Mouse (Mus musculus) kidney, embryonic 16.5 days (tissue): ENCODE results near the gene Itga3. TPM values are rescaled to one million over a fixed set of nuclear protein-coding genes. Genes with fewer than 3 reads are reported as not detected.

Source experiments
- ATAC-seq: fragments of 200-750 bp; cut with Nextera tagmentation; 2 replicates; pipeline ENCODE4 v1.8.0; 2017; ENCODE audit warnings: moderate TSS enrichment; ENCODE audit not compliant: low FRiP score, low TSS enrichment
- H3K27ac ChIP-seq: fragments of 300-500 bp; sonication (generic); 2 replicates; pipeline ENCODE4 v1.5.1; 2014; ENCODE audit warnings: low read length
- H3K27me3 ChIP-seq: fragments of 300-500 bp; sonication (generic); 2 replicates; pipeline ENCODE4 v1.6.1; 2014; ENCODE audit warnings: low read length, control low read depth, mixed read lengths; ENCODE audit not compliant: insufficient read depth
- H3K36me3 ChIP-seq: fragments of 300-500 bp; sonication (generic); 2 replicates; pipeline ENCODE4 v1.6.1; 2014; ENCODE audit warnings: low read length, control low read depth, mixed read lengths; ENCODE audit not compliant: insufficient read depth
- H3K4me1 ChIP-seq: fragments of 300-500 bp; sonication (generic); 2 replicates; pipeline ENCODE4 v1.6.1; 2014; ENCODE audit warnings: low read length, control low read depth, mixed read lengths; ENCODE audit not compliant: insufficient read depth
- H3K4me2 ChIP-seq: fragments of 300-500 bp; sonication (generic); replicated peaks from 2 replicates; pipeline ENCODE4 v1.6.1; 2014; ENCODE audit warnings: low read depth, low read length
- H3K4me3 ChIP-seq: fragments of 300-500 bp; sonication (generic); 2 replicates; pipeline ENCODE4 v1.5.1; 2014; ENCODE audit warnings: mild to moderate bottlenecking, low read length
- H3K9ac ChIP-seq: fragments of 300-500 bp; sonication (generic); replicated peaks from 2 replicates; pipeline ENCODE4 v1.6.1; 2014; ENCODE audit warnings: low read length
- H3K9me3 ChIP-seq: fragments of 300-500 bp; sonication (generic); 2 replicates; pipeline ENCODE4 v1.6.1; 2016; ENCODE audit warnings: low read length, control low read depth
- WGBS: fragments of 180-500 bp; shearing (Covaris S2); extraction: QIAGEN DNeasy Blood & Tissue Kit; methylation state at CpG from one replicate; pipeline ENCODE4 v1.1.7; 2014; 5-methylcytosine and 5-hydroxymethylcytosine counted together
- polyA plus RNA-seq: library from polyadenylated mRNA; unstranded; fragments of >200 nt; fragmentation: Nextera tagmentation; extraction: Ambion mirVana; gene quantifications from 2 replicates; pipeline ENCODE4 v1.2.1, GENCODE M21; 2015

Itga3 gene
- polyA plus RNA-seq, 1 experiment from 2014 or later = 25.8 TPM

DNA sequence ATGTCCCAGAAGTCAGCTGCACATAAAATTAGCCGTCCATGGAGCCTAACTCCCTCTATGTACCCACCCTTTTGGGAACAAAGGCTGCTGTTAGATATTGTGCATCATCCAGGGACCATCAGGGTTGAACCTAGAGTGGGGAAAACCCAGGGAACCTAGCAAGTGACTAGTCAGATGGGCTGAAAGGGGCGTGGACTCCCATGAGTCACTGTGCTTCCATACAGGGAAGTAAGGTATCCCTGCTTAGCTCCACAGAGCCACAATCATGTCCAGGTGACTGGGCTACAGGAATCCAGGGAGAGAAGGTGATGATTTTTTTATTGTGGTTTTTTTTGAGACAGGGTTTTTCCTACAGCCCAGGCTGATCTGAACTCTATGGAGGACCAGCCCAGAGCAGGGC is 32.4 kb upstream of the Itga3 start:
- WGBS = 71% methylated on average over 2 of the region's 2 CpGs
- H3K4me2 ChIP-seq = no peak overlapping the region
- no peak overlapping the region for H3K4me3 ChIP-seq
- H3K36me3 ChIP-seq = no peaks in the 10 kb centered on the region
- H3K27ac ChIP-seq = no peak overlapping the region
- H3K27me3 ChIP-seq = no peaks in the 10 kb centered on the region
- H3K4me1 ChIP-seq = peaks cover 27% of the 10 kb centered on the region
- H3K9ac ChIP-seq = no peak overlapping the region
- ATAC-seq = no peak
- no peaks in the 10 kb centered on the region for H3K9me3 ChIP-seq

DNA sequence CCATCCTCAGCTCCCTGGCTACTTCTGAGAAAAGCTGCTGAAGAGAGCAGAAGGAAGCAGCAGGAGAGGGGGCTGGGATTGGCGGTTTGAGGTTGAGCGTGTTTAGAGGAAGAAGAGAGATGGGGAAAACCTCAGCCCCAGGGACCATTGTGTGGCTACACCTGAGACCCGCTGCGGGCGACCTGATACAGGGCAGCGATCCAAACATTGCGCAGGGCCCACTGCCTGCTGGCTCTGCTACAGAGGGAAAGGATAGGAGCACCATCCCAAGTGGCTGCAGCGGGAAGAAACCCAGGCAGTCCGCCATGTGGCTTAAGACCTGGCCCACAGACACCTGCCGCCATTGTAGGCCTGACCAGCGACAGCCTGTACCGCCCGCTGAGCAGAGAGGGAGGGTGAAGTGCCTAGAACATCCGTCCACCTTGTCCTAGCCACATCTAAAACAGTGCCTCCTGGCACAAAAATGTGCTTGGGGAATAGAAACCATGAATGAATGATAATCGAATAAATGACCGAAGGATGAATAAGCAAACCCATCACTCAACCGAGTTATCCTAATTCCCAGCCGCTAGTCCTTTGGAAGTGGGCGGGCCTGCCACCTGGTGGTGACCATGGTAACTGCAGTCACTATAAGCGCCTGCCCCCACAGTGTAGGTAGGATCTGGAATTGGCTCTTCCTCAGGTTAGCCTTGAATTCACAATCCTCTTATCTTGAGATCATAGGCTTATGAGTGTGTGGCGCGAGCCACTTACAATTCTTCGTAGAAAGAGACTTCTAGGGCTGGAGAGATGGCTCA is 30.0 kb upstream of the Itga3 start:
- H3K9me3 ChIP-seq = peaks cover 6% of the 10 kb centered on the region; the same call in 1 of the 2 replicates
- peak overlapping the region; percentile 17; the same call in 1 of the 2 replicates for H3K27ac ChIP-seq
- WGBS = 40% methylated on average over 23 of the region's 23 CpGs

DNA sequence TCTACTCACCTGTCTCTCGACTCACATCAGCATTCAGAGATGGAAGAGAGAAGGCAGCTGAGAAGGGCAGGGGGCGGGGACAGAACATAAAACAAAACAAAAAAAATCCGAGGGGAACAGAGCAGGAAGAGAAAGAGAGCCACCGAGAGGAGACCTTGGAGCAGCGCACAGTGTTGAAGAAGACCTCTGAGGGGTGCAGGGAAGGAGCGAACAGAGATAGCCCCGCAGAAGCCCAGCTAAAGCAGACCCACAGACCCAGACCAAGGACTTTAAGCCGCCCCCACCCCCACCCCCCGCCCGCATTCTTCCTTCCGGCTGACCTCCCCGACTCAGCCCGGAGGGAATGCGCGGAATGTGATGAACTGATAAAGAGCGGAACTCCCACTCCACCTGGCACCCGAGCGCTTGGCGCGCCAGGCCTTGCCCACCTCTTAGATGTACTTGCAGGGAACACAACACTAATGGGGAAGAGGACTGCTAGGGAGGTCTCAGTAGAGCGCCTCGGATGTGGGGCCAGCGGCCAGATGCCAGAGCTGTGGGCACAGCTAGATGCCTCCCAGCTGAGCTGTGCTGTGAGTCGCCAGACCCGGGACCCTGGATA is 28.8 kb upstream of the Itga3 start:
- Histone ChIP-seq H3K4me2 (peak overlapping the region; percentile 56), H3K27ac (peak overlapping the region; percentile 80; the same call in 1 of the 2 replicates), H3K9ac (peak overlapping the region; percentile 55), H3K27me3 (no peaks in the 10 kb centered on the region), H3K36me3 (no peaks in the 10 kb centered on the region), H3K9me3 (peaks cover 6% of the 10 kb centered on the region; the same call in 1 of the 2 replicates), H3K4me1 (peaks cover 46% of the 10 kb centered on the region), H3K4me3 (peak overlapping the region; percentile 30)
- ATAC-seq = peak; percentile 64
- WGBS = 2% methylated on average over 25 of the region's 25 CpGs

More for the DNA sequence above, 30.0 kb upstream of the Itga3 start:
- H3K4me2 ChIP-seq = no peak overlapping the region
- H3K4me3 ChIP-seq = no peak overlapping the region
- peaks cover 33% of the 10 kb centered on the region for H3K4me1 ChIP-seq
- no peaks in the 10 kb centered on the region for H3K36me3 ChIP-seq
- ATAC-seq = peak; percentile 25; the same call in 1 of the 2 replicates
- H3K9ac ChIP-seq = no peak overlapping the region
- H3K27me3 ChIP-seq = no peaks in the 10 kb centered on the region

DNA sequence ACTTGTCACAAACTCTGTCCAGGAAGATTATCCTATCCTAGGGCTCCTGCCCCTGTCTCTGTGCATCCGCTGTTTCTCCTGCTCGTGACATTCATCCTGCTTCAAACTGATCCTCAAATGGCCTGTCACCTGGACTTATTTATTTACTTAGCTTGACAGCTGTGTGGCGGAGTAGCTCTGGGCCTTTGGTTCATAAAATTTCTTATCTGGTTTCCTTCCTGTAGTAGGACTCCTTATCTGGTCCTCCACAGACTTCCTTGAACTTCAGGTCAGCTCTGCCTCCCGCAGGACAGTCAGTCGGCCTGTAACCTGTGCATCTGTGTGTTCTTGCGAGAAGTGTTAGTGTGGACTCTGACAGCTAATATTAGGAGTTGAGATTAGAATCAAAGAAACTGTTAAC is 27.7 kb upstream of the Itga3 start:
- no peaks in the 10 kb centered on the region for H3K27me3 ChIP-seq
- peaks cover 6% of the 10 kb centered on the region; the same call in 1 of the 2 replicates for H3K9me3 ChIP-seq
- no peak for ATAC-seq
- WGBS = 34% methylated on average over 6 of the region's 6 CpGs
- H3K4me2 ChIP-seq = peak overlapping the region; percentile 56; the same call in 1 of the 2 replicates
- H3K4me1 ChIP-seq = peaks cover 47% of the 10 kb centered on the region
- 0 out of 2 replicates have a peak overlapping the region, but pooled peaks have one; percentile 32 for H3K9ac ChIP-seq
- no peak overlapping the region for H3K4me3 ChIP-seq
- H3K27ac ChIP-seq = 0 out of 2 replicates have a peak overlapping the region, but pooled peaks have one; percentile 3
- no peaks in the 10 kb centered on the region for H3K36me3 ChIP-seq

DNA sequence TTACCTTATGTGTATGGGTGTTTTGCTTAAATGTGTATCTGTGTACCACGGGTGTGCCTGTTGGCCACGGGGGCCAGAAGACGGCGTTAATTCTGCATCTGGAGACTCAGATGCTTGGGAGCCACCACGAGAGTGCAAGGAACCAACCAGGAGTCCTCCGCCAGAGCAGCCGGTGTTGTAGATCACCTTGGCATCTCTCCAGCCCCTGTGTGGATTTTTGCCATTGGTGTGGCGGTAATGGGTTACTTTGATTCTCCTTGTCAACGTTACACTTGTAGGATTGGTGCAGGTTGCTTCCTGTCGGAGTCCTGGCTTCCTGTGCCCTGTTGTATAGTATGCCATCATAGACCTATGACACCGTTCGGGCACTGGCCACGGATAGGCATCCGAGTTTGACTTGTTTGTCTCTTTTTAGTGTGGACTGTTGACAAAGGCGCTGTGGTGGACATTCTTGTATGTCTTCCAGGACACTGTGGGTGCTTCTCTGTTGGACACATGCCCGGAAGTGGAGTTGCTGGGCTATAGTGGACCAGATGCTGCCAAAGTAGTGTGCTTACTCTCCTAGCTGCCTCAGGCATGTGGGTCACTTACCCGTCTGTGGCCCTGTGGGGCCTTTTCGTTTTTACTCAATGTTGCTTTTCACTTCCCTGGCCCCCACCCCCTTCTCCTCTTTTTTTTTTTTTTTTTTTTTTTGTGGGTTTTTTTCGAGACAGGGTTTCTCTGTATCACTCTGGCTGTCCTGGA is 25.7 kb upstream of the Itga3 start:
- Histone ChIP-seq H3K4me2 (no peak overlapping the region), H3K36me3 (no peaks in the 10 kb centered on the region), H3K4me1 (peaks cover 63% of the 10 kb centered on the region), H3K9me3 (peaks cover 6% of the 10 kb centered on the region; the same call in 1 of the 2 replicates), H3K9ac (no peak overlapping the region), H3K27ac (no peak overlapping the region), H3K27me3 (no peaks in the 10 kb centered on the region), H3K4me3 (no peak overlapping the region)
- 91% methylated on average over 19 of the region's 19 CpGs for WGBS
- ATAC-seq = no peak

DNA sequence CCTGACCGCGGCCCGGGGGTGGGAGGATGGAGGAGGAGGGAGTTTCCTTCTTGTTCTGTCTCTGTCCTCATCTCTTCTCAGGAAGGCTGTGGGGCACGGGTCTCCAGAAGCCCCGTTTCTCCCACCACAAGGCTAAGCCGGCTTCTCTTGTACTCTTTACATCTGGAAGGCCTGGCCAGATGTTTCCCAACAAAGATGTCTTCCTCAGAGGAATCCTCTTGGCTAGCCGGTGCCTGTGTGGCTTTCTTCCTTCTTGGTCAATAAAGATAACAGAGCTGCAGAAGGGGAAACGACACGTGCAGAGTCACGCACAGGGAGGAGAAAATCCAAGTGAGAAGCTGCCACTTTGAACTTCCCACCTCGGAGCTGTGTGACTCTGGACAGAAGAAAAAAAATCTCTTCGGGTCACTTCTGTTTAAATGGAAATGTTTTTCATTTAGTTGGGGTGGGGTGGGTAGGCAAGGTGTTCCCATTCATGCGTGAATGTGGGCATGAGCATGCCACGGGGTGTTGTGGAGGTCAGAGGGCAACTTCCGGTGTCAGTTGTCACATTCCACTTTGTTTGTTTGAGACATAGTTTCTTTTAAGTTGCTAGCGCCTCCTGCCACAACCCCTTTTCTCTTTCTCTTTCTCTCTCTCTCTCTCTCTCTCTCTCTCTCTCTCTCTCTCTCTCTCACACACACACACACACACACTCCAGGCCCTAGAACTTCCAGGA is 24.6 kb upstream of the Itga3 start:
- no peaks in the 10 kb centered on the region for H3K36me3 ChIP-seq
- H3K4me1 ChIP-seq = peaks cover 68% of the 10 kb centered on the region
- H3K27ac ChIP-seq = peak overlapping the region; percentile 35
- WGBS = 13% methylated on average over 16 of the region's 16 CpGs
- H3K4me2 ChIP-seq = no peak overlapping the region
- H3K27me3 ChIP-seq = no peaks in the 10 kb centered on the region
- peaks cover 6% of the 10 kb centered on the region; the same call in 1 of the 2 replicates for H3K9me3 ChIP-seq
- no peak for ATAC-seq
- H3K4me3 ChIP-seq = no peak overlapping the region
- H3K9ac ChIP-seq = no peak overlapping the region

DNA sequence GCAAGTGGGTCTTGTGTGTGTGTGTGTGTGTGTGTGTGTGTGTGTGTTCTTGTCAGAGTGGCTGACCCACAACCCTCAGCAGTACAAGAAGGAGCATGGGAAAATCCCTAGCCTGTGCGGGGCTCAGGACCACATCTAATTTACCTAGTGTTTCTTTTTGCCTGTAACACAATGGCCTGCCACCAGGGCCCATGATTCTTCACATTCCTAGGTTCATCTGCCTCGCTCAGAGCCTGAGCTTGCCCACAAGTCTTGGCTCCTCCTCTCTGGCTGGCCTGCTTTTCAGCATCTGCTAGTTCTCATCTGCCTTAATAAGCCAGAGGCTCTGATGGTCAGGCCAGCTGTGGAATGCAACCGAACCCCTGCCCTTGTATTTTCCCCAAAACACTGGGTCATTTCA is 23.8 kb upstream of the Itga3 start:
- H3K4me2 ChIP-seq = no peak overlapping the region
- WGBS = 55% methylated on average over 3 of the region's 3 CpGs
- no peaks in the 10 kb centered on the region for H3K36me3 ChIP-seq
- peaks cover 6% of the 10 kb centered on the region; the same call in 1 of the 2 replicates for H3K9me3 ChIP-seq
- peaks cover 61% of the 10 kb centered on the region for H3K4me1 ChIP-seq
- peak overlapping the region; percentile 35; the same call in 1 of the 2 replicates for H3K27ac ChIP-seq
- no peak overlapping the region for H3K9ac ChIP-seq
- 0 out of 2 replicates have a peak, but pooled peaks have one; percentile 3 for ATAC-seq
- H3K4me3 ChIP-seq = no peak overlapping the region
- H3K27me3 ChIP-seq = no peaks in the 10 kb centered on the region

DNA sequence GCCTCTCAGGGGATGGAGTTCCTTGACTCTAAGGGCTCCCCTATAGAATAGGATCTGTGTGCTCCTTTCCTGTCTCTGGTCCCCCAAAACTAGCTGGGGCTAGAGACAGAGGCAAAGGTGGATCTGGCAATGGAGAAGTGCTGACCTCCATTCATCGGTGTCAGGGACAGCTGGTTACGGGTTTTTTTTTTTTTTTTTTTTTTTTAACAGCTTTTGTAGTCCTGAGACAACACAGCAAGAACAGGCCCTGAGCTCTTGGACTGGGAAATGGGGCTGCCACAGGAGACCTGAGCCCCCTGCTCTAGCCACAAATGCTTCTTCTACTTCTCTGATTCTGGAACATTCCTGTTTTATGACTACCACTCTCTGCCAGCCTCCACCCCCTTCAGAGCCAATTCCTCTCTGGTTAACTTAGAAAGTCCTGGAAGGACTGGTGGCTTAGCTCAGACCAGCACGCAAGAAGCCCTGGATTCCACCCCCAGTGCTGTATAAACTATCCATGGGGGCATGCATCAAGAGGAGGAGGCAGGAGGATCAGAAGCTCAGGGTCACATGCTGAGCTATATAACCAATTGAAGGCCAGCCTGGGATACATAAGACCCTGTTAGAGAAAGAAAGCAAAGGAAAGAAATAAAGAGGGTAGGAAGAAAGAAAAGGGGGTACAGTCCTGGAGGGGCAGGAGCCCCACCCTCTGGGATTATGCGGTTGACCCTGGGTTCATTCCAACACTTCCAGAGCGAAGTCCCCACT is 21.9 kb upstream of the Itga3 start:
- H3K4me3 ChIP-seq = no peak overlapping the region
- no peaks in the 10 kb centered on the region for H3K27me3 ChIP-seq
- H3K4me2 ChIP-seq = no peak overlapping the region
- H3K9me3 ChIP-seq = peaks cover 6% of the 10 kb centered on the region; the same call in 1 of the 2 replicates
- WGBS = 71% methylated on average over 5 of the region's 5 CpGs
- no peak for ATAC-seq
- no peak overlapping the region for H3K9ac ChIP-seq
- peaks cover 44% of the 10 kb centered on the region for H3K4me1 ChIP-seq
- H3K36me3 ChIP-seq = no peaks in the 10 kb centered on the region
- H3K27ac ChIP-seq = no peak overlapping the region
